Mouse (Mus musculus): Measurements from ENCODE around the gene Gm17482.

The Gm17482 gene

DNA sequence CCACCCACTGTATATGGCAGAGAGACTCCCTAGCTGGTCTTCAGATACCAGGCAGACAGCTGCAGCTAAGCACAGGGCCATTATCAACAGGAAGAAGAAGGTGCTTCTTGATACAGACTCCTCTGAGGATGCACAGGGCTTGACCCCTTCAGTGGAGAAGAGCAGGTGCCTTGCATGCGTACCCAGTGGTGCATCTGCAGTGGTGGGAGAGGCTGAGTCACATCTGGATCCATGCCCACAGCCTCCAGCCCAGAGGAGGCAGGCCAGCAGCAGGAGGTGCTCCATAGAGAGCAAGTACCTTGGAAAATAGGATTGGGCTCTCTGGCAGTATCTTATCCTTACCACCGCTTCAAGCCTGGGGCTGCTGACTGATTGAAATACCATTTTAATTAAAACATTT, 66.7 kb downstream of the Gm17482 start:
- no peak for DNase-seq

DNA sequence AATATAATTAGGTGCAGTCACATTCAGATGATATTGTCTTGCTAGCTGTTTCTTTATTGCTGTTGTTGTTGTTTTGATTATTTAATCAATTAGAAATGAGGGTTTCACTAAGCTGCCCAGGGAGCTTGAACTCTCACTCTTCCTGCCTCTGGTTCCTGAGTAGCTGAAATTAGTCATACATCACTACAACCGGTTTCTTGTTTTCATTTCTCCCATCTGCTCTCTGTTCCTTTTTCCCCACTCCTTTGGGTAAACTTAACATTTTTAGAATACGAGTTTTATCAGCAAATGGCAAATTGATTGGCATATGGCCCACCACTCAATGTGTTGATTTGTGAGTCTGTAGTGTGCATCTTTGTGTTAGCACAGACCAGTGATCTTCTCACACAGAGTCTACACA, 80.0 kb downstream of the Gm17482 start:
- no peak for DNase-seq

Measured in right cerebral cortex, adult 18-20 months (tissue).